Mouse (Mus musculus) gastrocnemius, postnatal 10 days (tissue): ENCODE results near the gene Ctnnd1. TPM values are rescaled to one million over a fixed set of nuclear protein-coding genes. Genes with fewer than 3 reads are reported as not detected.
A peak's percentile ranks its signal among the peaks of the same experiment; 100 is the strongest.

Experiments
- DNase-seq: peaks from one replicate; pipeline ENCODE4 v3.0.0; 2021; ENCODE audit warnings: mixed read lengths
- total RNA-seq, 2 experiments: library from RNA; stranded (reverse); gene quantifications; 2 replicates each; pipeline ENCODE4 v1.2.3; 2021

Gene Ctnnd1
- total RNA-seq, 2 experiments from 2014 or later = 54.4 to 68.8 TPM

- DNase-seq = no peak
Measured at GRCm38 (mm10) chr2:84647051-84647568, 3.5 kb downstream of the Ctnnd1 start.

GRCm38 (mm10) chr2:84646138-84646537, 4.4 kb downstream of the Ctnnd1 start:
- no peak for DNase-seq

- no peak for DNase-seq
Measured at GRCm38 (mm10) chr2:84640833-84641232, 9.7 kb downstream of the Ctnnd1 start.

GRCm38 (mm10) chr2:84638428-84639220, 11.9 kb downstream of the Ctnnd1 start:
- DNase-seq = no peak

GRCm38 (mm10) chr2:84637452-84638165, 13.0 kb downstream of the Ctnnd1 start:
- DNase-seq = peak; percentile 24

GRCm38 (mm10) chr2:84636231-84636741, 14.3 kb downstream of the Ctnnd1 start:
- DNase-seq = no peak

GRCm38 (mm10) chr2:84635611-84636010, 15.0 kb downstream of the Ctnnd1 start:
- peak; percentile 85 for DNase-seq

- no peak for DNase-seq
Measured at GRCm38 (mm10) chr2:84634934-84635482, 15.6 kb downstream of the Ctnnd1 start.

GRCm38 (mm10) chr2:84634006-84634405, 16.6 kb downstream of the Ctnnd1 start:
- no peak for DNase-seq

GRCm38 (mm10) chr2:84632999-84633398, 17.6 kb downstream of the Ctnnd1 start:
- no peak for DNase-seq

GRCm38 (mm10) chr2:84632001-84632400, 18.6 kb downstream of the Ctnnd1 start:
- DNase-seq = no peak

GRCm38 (mm10) chr2:84627036-84627435, 23.5 kb downstream of the Ctnnd1 start:
- no peak for DNase-seq

- DNase-seq = no peak
Measured at GRCm38 (mm10) chr2:84626366-84626975, 24.1 kb downstream of the Ctnnd1 start.

GRCm38 (mm10) chr2:84624201-84624600, 26.4 kb downstream of the Ctnnd1 start:
- no peak for DNase-seq

GRCm38 (mm10) chr2:84623428-84624119, 27.0 kb downstream of the Ctnnd1 start:
- DNase-seq = no peak

GRCm38 (mm10) chr2:84622668-84623067, 27.9 kb downstream of the Ctnnd1 start:
- DNase-seq = no peak

- DNase-seq = no peak
Measured at GRCm38 (mm10) chr2:84619646-84620340, 30.8 kb downstream of the Ctnnd1 start.

GRCm38 (mm10) chr2:84618914-84619313, 31.7 kb downstream of the Ctnnd1 start:
- DNase-seq = no peak

- DNase-seq = no peak
Measured at GRCm38 (mm10) chr2:84617637-84618515, 32.7 kb downstream of the Ctnnd1 start.

- DNase-seq = no peak
Measured at GRCm38 (mm10) chr2:84612764-84613163, 37.8 kb downstream of the Ctnnd1 start.
